Mouse (Mus musculus) neural tube, embryonic 14.5 days (tissue): ENCODE measurements around the gene Zfp511. TPM values are rescaled to one million over a fixed set of nuclear protein-coding genes. Genes with fewer than 3 reads are reported as not detected.

ENCODE experiments used
- ATAC-seq: fragments of 200-750 bp; cut with Nextera tagmentation; 2 replicates; pipeline ENCODE4 v1.8.0; 2017; ENCODE audit warnings: low read depth, mild to moderate bottlenecking, moderate TSS enrichment, moderate library complexity
- H3K27ac ChIP-seq: fragments of 300-500 bp; sonication (generic); 2 replicates; pipeline ENCODE4 v1.5.1; 2014; ENCODE audit warnings: low read depth, mild to moderate bottlenecking, control low read depth, low read length, moderate library complexity, mixed read lengths
- H3K27me3 ChIP-seq: fragments of 300-500 bp; sonication (generic); 2 replicates; pipeline ENCODE4 v1.6.1; 2014; ENCODE audit warnings: low read length; ENCODE audit not compliant: control insufficient read depth, insufficient read depth
- H3K36me3 ChIP-seq: fragments of 300-500 bp; sonication (generic); 2 replicates; pipeline ENCODE4 v1.6.1; 2014; ENCODE audit warnings: low read length, mixed read lengths; ENCODE audit not compliant: control insufficient read depth, insufficient read depth
- H3K4me1 ChIP-seq: fragments of 300-500 bp; sonication (generic); 2 replicates; pipeline ENCODE4 v1.6.1; 2014; ENCODE audit warnings: low read length; ENCODE audit not compliant: control insufficient read depth, insufficient read depth
- H3K4me2 ChIP-seq: fragments of 300-500 bp; sonication (generic); 2 replicates; pipeline ENCODE4 v1.6.1; 2014; ENCODE audit warnings: mild to moderate bottlenecking, low read depth, low read length, control low read depth
- H3K4me3 ChIP-seq: fragments of 300-500 bp; sonication (generic); 2 replicates; pipeline ENCODE4 v1.5.1; 2014; ENCODE audit warnings: low read depth, low read length, control low read depth, mixed read lengths
- H3K9ac ChIP-seq: fragments of 300-500 bp; sonication (generic); replicated peaks from 2 replicates; pipeline ENCODE4 v1.6.1; 2014; ENCODE audit warnings: low read depth, mild to moderate bottlenecking, control low read depth, low read length, mixed read lengths
- H3K9me3 ChIP-seq: fragments of 300-500 bp; sonication (generic); 2 replicates; pipeline ENCODE4 v1.6.1; 2016; ENCODE audit warnings: low read length; ENCODE audit not compliant: control insufficient read depth
- WGBS: fragments of 180-500 bp; shearing (Covaris S2); extraction: QIAGEN DNeasy Blood & Tissue Kit; methylation state at CpG from one replicate; pipeline ENCODE4 v1.1.7; 2014; 5-methylcytosine and 5-hydroxymethylcytosine counted together
- polyA plus RNA-seq: library from polyadenylated mRNA; unstranded; fragments of >200 nt; fragmentation: Nextera tagmentation; extraction: Ambion mirVana; gene quantifications from 2 replicates; pipeline ENCODE4 v1.2.1, GENCODE M21; 2014

Zfp511 gene
- 52.7 and 61.2 TPM in 2 replicates for polyA plus RNA-seq

GRCm38 (mm10) chr7:140036281-140037170, at the start of gene Zfp511, which contains the start of gene Tubgcp2:
Gene Zfp511 (plus strand): TSS chr7:140036391.
Gene Tubgcp2 (minus strand): TSS chr7:140036669.
- H3K4me2 ChIP-seq: peak within 1 kb of the TSS; percentile 68
- H3K4me1 ChIP-seq: peaks cover 9% of the 10 kb centered on the region
- ATAC-seq: peak; percentile 96
- peaks cover 33% of the 10 kb centered on the region for H3K36me3 ChIP-seq
- peak within 1 kb of the TSS; percentile 92 for H3K27ac ChIP-seq
- peak within 1 kb of the TSS; percentile 89 for H3K4me3 ChIP-seq
- WGBS: 2% methylated on average over 62 of the region's 69 CpGs
- H3K27me3 ChIP-seq: no peaks in the 10 kb centered on the region
- H3K9ac ChIP-seq: peak within 1 kb of the TSS; percentile 88
- H3K9me3 ChIP-seq: no peaks in the 10 kb centered on the region

GRCm38 (mm10) chr7:139988272-139988671, 47.9 kb upstream of the Zfp511 start:
- no peak for ATAC-seq
- 94% methylated on average over 9 of the region's 9 CpGs for WGBS

GRCm38 (mm10) chr7:139990864-139991394, 45.3 kb upstream of the Zfp511 start:
- Histone ChIP-seq H3K27me3 (no peaks in the 10 kb centered on the region), H3K4me1 (no peaks in the 10 kb centered on the region), H3K4me3 (no peak overlapping the region), H3K9me3 (no peaks in the 10 kb centered on the region), H3K27ac (no peak overlapping the region), H3K36me3 (no peaks in the 10 kb centered on the region), H3K9ac (no peak overlapping the region), H3K4me2 (no peak overlapping the region)
- 72% methylated on average over 8 of the region's 8 CpGs for WGBS
- ATAC-seq: no peak

More at GRCm38 (mm10) chr7:139988272-139988671, 47.9 kb upstream of the Zfp511 start:
- Histone ChIP-seq H3K4me2 (no peak overlapping the region), H3K4me3 (no peak overlapping the region), H3K36me3 (0 out of 2 replicates have a peak, but pooled peaks cover 4% of the 10 kb centered on the region), H3K27me3 (no peaks in the 10 kb centered on the region), H3K9ac (no peak overlapping the region), H3K27ac (no peak overlapping the region), H3K9me3 (no peaks in the 10 kb centered on the region), H3K4me1 (no peaks in the 10 kb centered on the region)

- ATAC-seq: no peak
- H3K4me1 ChIP-seq: no peaks in the 10 kb centered on the region
- no peak within 1 kb of the TSS for H3K27ac ChIP-seq
- H3K4me2 ChIP-seq: no peak within 1 kb of the TSS
- H3K4me3 ChIP-seq: no peak within 1 kb of the TSS
- H3K9ac ChIP-seq: no peak within 1 kb of the TSS
- no peaks in the 10 kb centered on the region for H3K9me3 ChIP-seq
- 30% methylated on average over 7 of the region's 7 CpGs for WGBS
- peaks cover 10% of the 10 kb centered on the region; the same call in 1 of the 2 replicates for H3K36me3 ChIP-seq
- H3K27me3 ChIP-seq: no peaks in the 10 kb centered on the region
These were observed 43.8 kb upstream of the Zfp511 start, which contains the start of gene Adam8 for GRCm38 (mm10) chr7:139992406-139992805. Gene Adam8 (minus strand): TSS chr7:139992562.

GRCm38 (mm10) chr7:139993532-139993931, 42.7 kb upstream of the Zfp511 start:
- Histone ChIP-seq H3K4me2 (no peak overlapping the region), H3K9me3 (no peaks in the 10 kb centered on the region), H3K36me3 (peaks cover 18% of the 10 kb centered on the region), H3K27ac (no peak overlapping the region), H3K4me3 (no peak overlapping the region), H3K4me1 (no peaks in the 10 kb centered on the region), H3K27me3 (no peaks in the 10 kb centered on the region), H3K9ac (no peak overlapping the region)
- 95% methylated on average over 6 of the region's 6 CpGs for WGBS
- ATAC-seq: no peak

GRCm38 (mm10) chr7:139994202-139994601, 42.0 kb upstream of the Zfp511 start:
- H3K27ac ChIP-seq: no peak overlapping the region
- no peaks in the 10 kb centered on the region for H3K9me3 ChIP-seq
- no peak overlapping the region for H3K4me2 ChIP-seq
- H3K27me3 ChIP-seq: no peaks in the 10 kb centered on the region
- H3K9ac ChIP-seq: no peak overlapping the region
- ATAC-seq: no peak
- no peak overlapping the region for H3K4me3 ChIP-seq
- no peaks in the 10 kb centered on the region for H3K4me1 ChIP-seq
- H3K36me3 ChIP-seq: peaks cover 20% of the 10 kb centered on the region
- WGBS: 82% methylated on average over 4 of the region's 4 CpGs

- no peak for ATAC-seq
- 38% methylated on average over 3 of the region's 3 CpGs for WGBS
- Histone ChIP-seq H3K27ac (no peak overlapping the region), H3K9me3 (no peaks in the 10 kb centered on the region), H3K9ac (no peak overlapping the region), H3K4me3 (no peak overlapping the region), H3K27me3 (no peaks in the 10 kb centered on the region), H3K36me3 (peaks cover 20% of the 10 kb centered on the region), H3K4me1 (no peaks in the 10 kb centered on the region), H3K4me2 (no peak overlapping the region)
These were observed 41.5 kb upstream of the Zfp511 start for GRCm38 (mm10) chr7:139994676-139995075.

- Histone ChIP-seq H3K36me3 (peaks cover 35% of the 10 kb centered on the region), H3K27me3 (no peaks in the 10 kb centered on the region), H3K9ac (no peak overlapping the region), H3K4me2 (no peak overlapping the region), H3K4me3 (no peak overlapping the region), H3K9me3 (no peaks in the 10 kb centered on the region), H3K4me1 (no peaks in the 10 kb centered on the region), H3K27ac (no peak overlapping the region)
- ATAC-seq: no peak
- 95% methylated on average over 13 of the region's 13 CpGs for WGBS
These were observed 37.4 kb upstream of the Zfp511 start for GRCm38 (mm10) chr7:139998691-139999350.
